Mouse (Mus musculus): ENCODE results near the gene Hbq1a.

DNA sequence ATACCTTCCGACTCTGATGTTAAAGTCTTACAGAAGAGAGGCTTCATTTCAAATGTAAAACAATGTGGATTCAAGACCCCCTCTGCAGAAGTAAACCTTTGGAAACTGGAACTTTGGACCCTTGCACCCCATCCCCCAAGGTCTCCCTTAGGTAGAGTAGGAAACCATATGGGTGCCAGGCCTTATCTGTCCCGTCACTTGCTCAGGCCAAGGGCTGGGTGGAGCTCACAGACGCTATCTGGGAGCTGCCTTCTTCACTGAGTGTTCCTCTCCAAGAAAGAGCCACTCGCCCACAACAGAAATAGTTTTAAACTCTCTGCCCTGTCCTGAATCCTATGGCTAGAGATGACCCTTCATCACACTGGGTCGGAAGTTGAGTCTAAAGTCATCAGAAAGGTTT lies 30.9 kb upstream of the Hbq1a start:
- TF ChIP-seq FLI1 (IDR thresholded peaks at IDR 0.05; ENCODE audit: low read length): no peak
- no peak for TF ChIP-seq GATA1 (IDR thresholded peaks at IDR 0.05; ENCODE audit: borderline replicate concordance, low read length)
